Mouse (Mus musculus): Measurements from ENCODE around the gene Fam198b.
"Not testable (repeated sequence)": the region's sequence is repeated elsewhere in the genome, so short reads cannot be mapped to it uniquely, and the experiment has no call there.

Gene Fam198b

GRCm38 (mm10) chr3:79925950-79926697, 41.8 kb downstream of the Fam198b start:
- DNase-seq (ENCODE audit: low read depth, low spot score) = no peak

DNA sequence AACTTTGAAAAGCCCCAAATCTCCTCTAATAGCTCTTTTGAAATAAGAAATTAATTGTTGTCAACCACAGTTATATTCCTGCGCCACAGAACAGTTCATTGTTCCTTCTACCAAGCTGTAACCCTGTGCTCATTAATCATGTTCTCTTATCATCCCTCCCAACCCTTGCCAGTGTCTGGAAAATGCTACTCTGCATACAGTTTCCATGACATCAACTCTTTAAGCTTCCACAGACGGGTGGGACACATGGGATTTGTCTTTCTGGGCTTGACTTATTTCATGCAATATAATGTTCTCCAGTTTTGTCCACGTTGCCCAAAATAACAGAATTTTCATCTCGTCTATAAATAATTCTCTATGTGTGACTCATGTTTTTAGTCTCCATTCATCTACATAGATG, 42.7 kb downstream of the Fam198b start:
- no peak for DNase-seq (ENCODE audit: low read depth, low spot score)

DNA sequence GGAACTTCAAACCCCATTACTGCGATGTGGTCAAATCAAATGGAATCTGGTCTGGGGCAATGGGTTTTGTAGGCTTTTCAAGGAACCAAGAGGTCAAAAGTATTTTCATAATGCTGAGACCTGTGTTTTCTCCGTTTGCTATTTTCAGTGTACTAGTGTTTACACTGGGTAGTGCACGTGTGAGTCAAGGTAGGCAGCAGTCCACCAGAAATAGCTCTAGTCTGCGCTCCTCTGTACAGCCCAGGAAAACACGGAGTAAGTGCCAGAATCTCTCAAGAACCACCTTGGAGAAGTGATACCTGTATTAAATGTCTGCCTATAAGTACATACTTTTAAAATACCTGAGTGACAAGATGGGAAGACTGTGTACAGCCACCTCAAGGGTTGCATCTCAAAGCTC, 44.1 kb downstream of the Fam198b start:
- no peak for DNase-seq (ENCODE audit: low read depth, low spot score)

DNA sequence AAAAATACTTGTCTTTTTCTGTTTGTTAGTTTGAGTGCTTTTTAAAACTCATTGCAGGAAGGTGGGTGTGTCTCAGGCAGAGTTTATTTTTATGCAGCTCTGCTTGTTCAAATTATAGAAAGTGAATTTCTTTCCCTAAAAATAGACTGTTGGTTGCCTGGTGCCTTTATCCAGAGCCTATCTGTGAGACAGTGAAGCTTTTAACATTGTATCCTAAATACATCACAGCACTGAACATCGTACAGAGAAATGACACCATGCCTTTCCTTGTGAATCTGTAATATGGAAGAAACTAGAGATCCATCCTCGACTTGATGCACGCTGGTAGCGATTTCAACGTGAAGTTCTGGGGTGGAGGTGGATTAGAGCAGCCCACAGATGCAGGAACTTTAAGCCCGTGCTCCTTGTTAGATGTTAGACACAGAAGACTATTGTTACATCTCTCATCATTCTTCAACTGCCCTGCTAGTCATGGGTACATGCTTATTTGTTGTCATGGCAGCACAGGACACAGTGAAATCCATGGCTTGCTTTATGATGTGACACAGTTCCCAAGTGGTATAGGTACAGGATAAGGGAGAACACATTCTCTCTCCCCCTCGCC, 45.9 kb downstream of the Fam198b start:
- no peak for DNase-seq (ENCODE audit: low read depth, low spot score)

GRCm38 (mm10) chr3:79936213-79936612, 51.9 kb downstream of the Fam198b start:
- no peak for DNase-seq (ENCODE audit: low read depth, low spot score)

- no peak for DNase-seq (ENCODE audit: low read depth, low spot score)
Measured at GRCm38 (mm10) chr3:79936730-79937447, 52.6 kb downstream of the Fam198b start.

GRCm38 (mm10) chr3:79947736-79948135, 63.4 kb downstream of the Fam198b start:
- no peak for DNase-seq (ENCODE audit: low read depth, low spot score)

GRCm38 (mm10) chr3:79948151-79948550, 63.8 kb downstream of the Fam198b start:
- no peak for DNase-seq (ENCODE audit: low read depth, low spot score)

DNA sequence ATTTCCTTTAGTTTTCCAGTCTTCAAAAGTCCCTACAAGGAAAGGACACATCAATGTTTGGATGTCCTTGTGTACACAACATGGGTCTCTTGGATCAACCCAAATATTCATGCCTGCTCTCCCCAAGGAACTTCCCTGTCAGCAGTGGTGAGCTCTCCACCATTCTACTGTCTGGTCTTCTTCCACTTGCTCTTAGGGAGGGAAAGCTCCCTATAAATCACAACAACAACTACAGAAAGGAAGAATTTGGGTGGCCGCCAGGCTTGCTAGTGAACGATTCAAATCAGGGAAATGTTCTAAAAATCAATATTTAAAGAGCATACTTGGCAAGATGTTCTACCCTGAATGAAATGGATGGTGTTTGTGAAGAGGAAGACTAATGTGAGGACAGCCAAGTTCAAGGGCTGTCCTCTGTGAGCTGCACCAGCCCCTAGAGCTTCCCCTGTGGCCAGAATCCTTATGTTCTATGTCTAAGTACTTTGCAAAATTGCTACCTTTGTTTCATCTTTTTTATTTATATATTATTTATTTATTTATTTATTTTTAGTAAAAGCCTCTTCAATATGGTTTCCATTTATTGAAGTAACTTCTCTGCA, 68.9 kb downstream of the Fam198b start:
- DNase-seq (ENCODE audit: low read depth, low spot score) = no peak

DNA sequence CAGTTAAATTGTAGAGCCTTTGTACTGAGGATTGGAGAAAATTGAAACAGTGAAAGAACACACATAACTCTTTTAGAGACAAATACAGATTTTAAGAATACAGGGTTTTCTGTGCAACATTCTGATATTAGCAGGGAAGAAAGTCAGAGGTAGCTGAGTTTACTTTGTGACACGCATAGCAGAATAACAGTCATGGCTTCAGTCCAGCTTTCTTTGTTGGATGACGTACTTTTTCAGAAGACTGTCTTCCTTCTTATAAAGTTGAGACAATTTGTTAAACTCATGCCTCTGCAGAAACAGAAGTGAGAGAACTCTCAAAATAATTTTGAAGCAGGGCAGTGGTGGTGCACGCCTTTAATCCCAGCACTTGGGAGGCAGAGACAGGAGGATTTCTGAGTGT, 70.9 kb downstream of the Fam198b start:
- no peak for DNase-seq (ENCODE audit: low read depth, low spot score)

DNA sequence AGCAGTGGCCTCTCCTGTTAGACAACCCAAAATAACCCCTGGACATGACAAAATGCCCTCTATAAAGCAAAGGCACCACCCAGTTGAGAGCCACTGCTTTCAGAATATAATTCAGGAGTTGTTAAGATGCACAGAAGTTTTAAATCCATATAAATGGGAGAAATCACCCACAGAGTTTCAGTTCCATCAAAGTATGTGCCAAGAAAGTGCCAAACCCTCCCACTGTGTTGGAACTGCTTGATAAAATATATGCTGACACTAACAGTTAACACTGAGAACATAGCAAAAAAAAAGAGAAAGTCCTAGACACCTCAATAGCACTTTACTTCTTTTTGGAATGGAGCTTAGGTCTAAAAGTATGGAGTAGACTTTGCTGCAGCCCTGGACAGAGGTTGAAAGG, 72.5 kb downstream of the Fam198b start:
- no peak for DNase-seq (ENCODE audit: low read depth, low spot score)

DNA sequence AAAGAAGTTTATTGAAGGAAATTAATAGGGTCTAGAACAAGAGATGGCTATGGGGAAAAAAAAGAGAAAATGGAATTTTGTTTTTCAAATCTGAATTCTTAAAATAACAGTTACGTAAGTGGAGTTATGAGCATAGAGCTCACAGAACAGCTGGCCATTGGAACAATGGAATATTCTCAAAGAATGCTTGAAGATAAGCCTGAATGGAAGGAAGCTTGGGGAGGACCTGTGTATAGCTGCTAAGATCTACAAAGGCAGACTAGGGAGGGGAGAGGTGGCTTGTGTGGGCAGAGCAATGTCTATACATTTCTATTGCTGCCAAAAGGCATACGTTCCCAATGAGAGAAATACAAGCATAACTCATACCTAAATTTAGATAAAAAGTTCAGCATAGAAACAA, 73.4 kb downstream of the Fam198b start:
- DNase-seq (ENCODE audit: low read depth, low spot score) = no peak

DNA sequence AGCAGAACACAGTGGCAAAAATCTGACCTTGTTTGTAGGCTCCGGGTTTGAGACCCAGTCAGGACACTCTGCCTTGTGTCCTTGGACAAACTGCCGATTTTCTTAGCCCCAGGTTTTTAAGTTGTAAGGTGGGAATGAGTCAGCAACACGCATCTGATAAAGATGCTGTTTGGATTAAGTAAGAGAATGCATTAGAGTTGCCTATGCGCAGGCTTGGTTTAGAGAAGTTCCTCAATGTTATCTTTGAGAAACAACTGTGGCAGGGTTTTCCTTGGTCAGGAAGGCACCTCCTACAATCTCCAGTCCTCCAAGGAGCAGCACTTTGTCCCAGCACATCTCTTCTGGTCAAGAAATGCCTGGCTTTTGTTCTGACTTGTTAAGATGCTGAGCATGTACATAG, 82.4 kb downstream of the Fam198b start:
- no peak for DNase-seq (ENCODE audit: low read depth, low spot score)

DNA sequence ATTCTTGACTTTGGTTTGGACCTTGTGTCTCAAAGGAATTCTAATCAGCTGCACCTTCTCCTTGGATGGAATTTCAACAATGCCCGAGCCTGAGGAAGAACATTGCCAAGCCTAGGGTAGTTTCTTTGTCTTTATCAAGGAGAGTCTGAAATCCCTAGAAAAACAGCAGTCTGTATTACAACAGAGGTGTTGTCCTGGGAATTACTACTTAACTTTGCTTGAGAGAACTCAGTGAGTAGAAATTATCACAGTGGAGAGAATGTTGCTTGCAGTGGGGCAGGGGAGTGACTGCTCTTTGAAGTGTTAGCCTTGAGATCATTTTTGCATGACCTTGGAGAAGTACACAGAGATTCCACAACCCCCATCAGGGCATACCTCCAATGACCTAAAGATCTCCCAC, 83.0 kb downstream of the Fam198b start:
- DNase-seq (ENCODE audit: low read depth, low spot score) = no peak

DNA sequence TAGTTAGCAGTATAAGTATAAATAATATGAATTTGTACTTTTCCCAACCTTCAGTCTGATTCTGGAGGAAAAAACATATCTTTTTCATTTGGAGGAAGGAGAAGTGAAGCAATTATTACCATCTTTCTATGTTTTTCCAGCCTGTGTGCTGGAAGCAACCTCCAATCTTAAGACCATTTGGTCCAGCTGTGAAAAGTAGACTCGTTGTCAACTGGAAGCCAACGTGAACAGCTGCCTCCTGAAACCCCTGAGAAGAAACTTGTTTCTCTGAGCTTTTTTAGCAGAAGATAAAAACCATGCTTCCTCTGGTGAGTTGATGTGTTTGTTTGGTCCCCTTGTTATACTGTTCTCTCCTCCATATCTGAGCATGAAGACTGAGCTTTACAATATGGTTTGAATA, 84.1 kb downstream of the Fam198b start:
- no peak for DNase-seq (ENCODE audit: low read depth, low spot score)

- DNase-seq (ENCODE audit: low read depth, low spot score) = not testable (repeated sequence)
Measured at GRCm38 (mm10) chr3:79969536-79969935, 85.2 kb downstream of the Fam198b start.

DNA sequence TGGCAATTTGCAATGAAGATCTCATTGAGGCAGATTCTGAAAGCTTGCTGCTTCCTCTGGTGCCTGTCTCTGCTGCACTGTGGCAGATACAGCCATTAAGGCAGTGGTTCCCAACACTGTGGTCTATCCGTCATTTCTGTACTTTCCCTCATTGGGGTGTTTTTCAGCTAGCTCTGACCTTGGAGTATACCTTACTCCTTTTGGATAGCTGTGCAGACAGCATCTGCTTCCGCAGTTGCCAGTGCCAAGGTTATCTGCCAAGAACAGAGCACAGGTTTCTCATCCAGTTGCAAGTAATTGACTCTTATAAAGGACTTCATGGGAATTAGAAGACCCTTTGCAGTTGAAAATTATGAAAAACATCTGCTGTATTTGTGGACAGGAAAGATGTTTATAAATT, 85.7 kb downstream of the Fam198b start:
- DNase-seq (ENCODE audit: low read depth, low spot score) = no peak

GRCm38 (mm10) chr3:79970498-79970897, 86.2 kb downstream of the Fam198b start:
- no peak for DNase-seq (ENCODE audit: low read depth, low spot score)

DNA sequence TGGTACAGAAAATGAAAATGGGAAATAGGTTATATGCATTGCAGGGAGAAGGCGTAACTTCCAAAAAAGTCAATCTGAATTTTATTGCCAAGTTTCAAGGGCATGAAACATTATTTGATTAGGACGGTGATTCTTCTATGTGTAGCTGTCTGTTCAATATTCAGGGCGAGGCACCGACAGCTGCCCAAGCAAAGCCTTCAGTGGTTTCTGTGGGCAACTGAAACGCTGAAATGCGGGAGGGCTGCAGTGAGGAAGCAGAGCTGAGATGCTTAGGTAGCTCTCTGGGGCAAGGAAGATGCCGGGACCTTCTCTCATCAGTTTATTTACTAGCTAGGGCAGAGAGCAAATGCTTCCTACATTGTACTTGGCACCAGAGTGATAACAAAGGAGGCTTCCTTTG, 87.2 kb downstream of the Fam198b start:
- DNase-seq (ENCODE audit: low read depth, low spot score) = no peak

DNA sequence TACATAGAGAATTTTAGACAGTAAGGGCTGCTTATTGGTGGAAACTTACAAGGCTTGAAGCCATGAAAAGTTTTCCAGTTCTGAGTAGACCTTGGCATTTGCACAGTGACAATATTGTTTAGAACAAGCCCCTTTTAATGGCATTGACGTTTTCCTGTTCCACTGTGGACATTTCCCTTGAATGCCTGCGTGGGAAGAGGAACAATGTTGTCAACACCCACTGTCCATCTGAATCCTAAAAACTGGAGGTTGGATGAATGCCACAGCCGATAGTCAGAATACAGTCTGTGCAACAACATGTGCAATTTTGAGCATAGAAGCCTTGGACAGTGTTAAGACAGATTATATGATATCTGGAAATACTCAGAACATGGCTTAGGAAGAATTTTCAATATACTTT, 92.5 kb downstream of the Fam198b start:
- DNase-seq (ENCODE audit: low read depth, low spot score) = no peak

GRCm38 (mm10) chr3:79977656-79978450, 93.5 kb downstream of the Fam198b start:
- no peak for DNase-seq (ENCODE audit: low read depth, low spot score)

DNA sequence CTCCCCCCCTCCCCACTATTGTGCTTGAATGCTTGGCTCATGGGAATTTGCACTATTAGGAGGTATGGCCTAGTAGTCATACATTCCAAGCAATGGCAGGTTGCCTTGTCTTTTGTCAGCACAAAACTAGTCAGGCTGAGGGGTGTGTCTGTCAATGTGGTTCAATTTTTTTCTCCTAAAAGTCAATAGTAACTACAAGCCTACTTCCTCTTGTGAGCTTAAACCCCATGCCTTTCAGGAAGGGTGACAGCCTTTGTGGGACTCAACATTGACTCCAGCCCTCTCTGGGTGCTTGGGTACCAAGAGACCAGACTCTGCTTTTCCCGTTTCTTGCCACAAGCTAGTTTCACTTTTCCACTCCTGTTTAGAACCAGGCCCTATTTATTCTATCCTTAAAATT, 96.4 kb downstream of the Fam198b start:
- no peak for DNase-seq (ENCODE audit: low read depth, low spot score)

Measured in c-Kit-negative CD71-positive TER-119-positive erythroid progenitor cells, embryonic 14.5 days (primary cell).